Mouse (Mus musculus) right cerebral cortex, postnatal 36 days (tissue): ENCODE results near the gene Selenon.

ENCODE experiments used
- DNase-seq, 2 experiments: peaks; one replicate each; pipeline ENCODE4 v3.0.0; 2022; ENCODE audit warnings: low spot score in 2 of 2, mixed read lengths in 1 of 2

Selenon gene

GRCm38 (mm10) chr4:134578407-134578806 lies 26.4 kb upstream of the Selenon start:
- no peak for DNase-seq

- DNase-seq, result no peak
Observed at GRCm38 (mm10) chr4:134577281-134577680, 25.3 kb upstream of the Selenon start.

- no peak for DNase-seq
Observed at GRCm38 (mm10) chr4:134575486-134575885, 23.5 kb upstream of the Selenon start.

- no peak for DNase-seq
Observed at GRCm38 (mm10) chr4:134572449-134573300, 20.7 kb upstream of the Selenon start.

- no peak for DNase-seq
Observed at GRCm38 (mm10) chr4:134570704-134571451, 18.9 kb upstream of the Selenon start.

GRCm38 (mm10) chr4:134569831-134570230 lies 17.9 kb upstream of the Selenon start:
- DNase-seq, result no peak

- DNase-seq, result no peak
Observed at GRCm38 (mm10) chr4:134569205-134569604, 17.2 kb upstream of the Selenon start.

GRCm38 (mm10) chr4:134567377-134568226 lies 15.6 kb upstream of the Selenon start:
- no peak for DNase-seq

GRCm38 (mm10) chr4:134564093-134564492 lies 12.1 kb upstream of the Selenon start:
- DNase-seq, result no peak

- no peak for DNase-seq
Observed at GRCm38 (mm10) chr4:134563624-134564023, 11.7 kb upstream of the Selenon start.

- no peak for DNase-seq
Observed at GRCm38 (mm10) chr4:134562014-134562413, 10.0 kb upstream of the Selenon start.

- DNase-seq, result no peak
Observed at GRCm38 (mm10) chr4:134560699-134561098, 8.7 kb upstream of the Selenon start.

- no peak for DNase-seq
Observed at GRCm38 (mm10) chr4:134559154-134559553, 7.2 kb upstream of the Selenon start.

- DNase-seq, result no peak
Observed at GRCm38 (mm10) chr4:134558570-134559113, 6.7 kb upstream of the Selenon start.

- no peak for DNase-seq
Observed at GRCm38 (mm10) chr4:134557626-134558249, 5.8 kb upstream of the Selenon start.

- DNase-seq, result no peak
Observed at GRCm38 (mm10) chr4:134555956-134556580, 4.1 kb upstream of the Selenon start.

GRCm38 (mm10) chr4:134553631-134554030 lies 1.7 kb upstream of the Selenon start:
- no peak for DNase-seq

GRCm38 (mm10) chr4:134549899-134550298 lies 2.1 kb downstream of the Selenon start:
- no peak for DNase-seq

GRCm38 (mm10) chr4:134548169-134548938 lies 3.6 kb downstream of the Selenon start:
- no peak for DNase-seq
